Mouse (Mus musculus) hindbrain, embryonic 15.5 days (tissue): ENCODE data around the gene Sclt1. TPM values are rescaled to one million over a fixed set of nuclear protein-coding genes. Genes with fewer than 3 reads are reported as not detected.
A peak's percentile ranks its signal among the peaks of the same experiment; 100 is the strongest.

Experiments
- ATAC-seq: fragments of 200-750 bp; cut with Nextera tagmentation; 2 replicates; pipeline ENCODE4 v1.8.0; 2017; ENCODE audit warnings: low read depth, moderate number of reproducible peaks, moderate TSS enrichment; ENCODE audit not compliant: low FRiP score
- H3K27ac ChIP-seq: fragments of 300-500 bp; sonication (generic); replicated peaks from 2 replicates; pipeline ENCODE4 v1.5.1; 2015; ENCODE audit warnings: mild to moderate bottlenecking, inconsistent platforms
- H3K27me3 ChIP-seq: fragments of 300-500 bp; sonication (generic); 2 replicates; pipeline ENCODE4 v1.6.1; 2015; ENCODE audit warnings: control low read depth, inconsistent platforms
- H3K36me3 ChIP-seq: fragments of 300-500 bp; sonication (generic); 2 replicates; pipeline ENCODE4 v1.6.1; 2015; ENCODE audit warnings: control low read depth, inconsistent platforms
- H3K4me1 ChIP-seq: fragments of 300-500 bp; sonication (generic); replicated peaks from 2 replicates; pipeline ENCODE4 v1.6.1; 2015; ENCODE audit warnings: control low read depth, inconsistent platforms
- H3K4me2 ChIP-seq: fragments of 300-500 bp; sonication (generic); 2 replicates; pipeline ENCODE4 v1.6.1; 2015; ENCODE audit warnings: moderate library complexity, mild to moderate bottlenecking, inconsistent platforms
- H3K4me3 ChIP-seq: fragments of 300-500 bp; sonication (generic); 2 replicates; pipeline ENCODE4 v1.5.1; 2015; ENCODE audit warnings: mild to moderate bottlenecking, inconsistent platforms
- H3K9ac ChIP-seq: fragments of 300-500 bp; sonication (generic); 2 replicates; pipeline ENCODE4 v1.6.1; 2015; ENCODE audit warnings: inconsistent platforms
- H3K9me3 ChIP-seq: fragments of 300-500 bp; sonication (generic); 2 replicates; pipeline ENCODE4 v1.6.1; 2016; ENCODE audit warnings: control low read depth, inconsistent platforms
- WGBS: fragments of 180-500 bp; shearing (Covaris S2); methylation state at CpG from one replicate; pipeline ENCODE4 v1.1.7; 2015; 5-methylcytosine and 5-hydroxymethylcytosine counted together
- polyA plus RNA-seq: library from polyadenylated mRNA; unstranded; fragments of >200 nt; fragmentation: Nextera tagmentation; extraction: Ambion mirVana; gene quantifications from 2 replicates; pipeline ENCODE4 v1.2.1, GENCODE M21; 2015

Gene Sclt1
- polyA plus RNA-seq, 1 experiment from 2014 or later = 19.4 TPM

GRCm38 (mm10) chr3:41591651-41592170 is 150.6 kb downstream of the Sclt1 start:
- H3K9ac ChIP-seq = no peak overlapping the region
- no peaks in the 10 kb centered on the region for H3K27me3 ChIP-seq
- H3K4me1 ChIP-seq = peaks cover 10% of the 10 kb centered on the region; the same call in 1 of the 2 replicates
- no peak overlapping the region for H3K27ac ChIP-seq
- WGBS = 95% methylated on average over 14 of the region's 14 CpGs
- H3K4me2 ChIP-seq = no peak overlapping the region
- peaks cover 11% of the 10 kb centered on the region for H3K36me3 ChIP-seq
- H3K4me3 ChIP-seq = no peak overlapping the region
- H3K9me3 ChIP-seq = no peaks in the 10 kb centered on the region
- no peak for ATAC-seq

- Histone ChIP-seq H3K4me2 (no peak overlapping the region), H3K36me3 (peaks cover 9% of the 10 kb centered on the region; the same call in 1 of the 2 replicates), H3K4me3 (no peak overlapping the region), H3K9me3 (no peaks in the 10 kb centered on the region), H3K27me3 (no peaks in the 10 kb centered on the region), H3K4me1 (peaks cover 10% of the 10 kb centered on the region; the same call in 1 of the 2 replicates), H3K27ac (no peak overlapping the region), H3K9ac (no peak overlapping the region)
- WGBS = 90% methylated on average over 20 of the region's 20 CpGs
- no peak for ATAC-seq
Measured at GRCm38 (mm10) chr3:41590695-41591559, 151.4 kb downstream of the Sclt1 start.

GRCm38 (mm10) chr3:41589988-41590387 is 152.3 kb downstream of the Sclt1 start:
- Histone ChIP-seq H3K36me3 (peaks cover 9% of the 10 kb centered on the region; the same call in 1 of the 2 replicates), H3K4me3 (no peak overlapping the region), H3K27ac (no peak overlapping the region), H3K9ac (no peak overlapping the region), H3K4me1 (peaks cover 10% of the 10 kb centered on the region; the same call in 1 of the 2 replicates), H3K4me2 (no peak overlapping the region), H3K9me3 (no peaks in the 10 kb centered on the region), H3K27me3 (no peaks in the 10 kb centered on the region)
- 88% methylated on average over 4 of the region's 4 CpGs for WGBS
- ATAC-seq = no peak

- WGBS = 69% methylated on average over 19 of the region's 19 CpGs
- no peak for ATAC-seq
Measured at GRCm38 (mm10) chr3:41589246-41589914, 152.9 kb downstream of the Sclt1 start.

GRCm38 (mm10) chr3:41588495-41588894 is 153.8 kb downstream of the Sclt1 start:
- Histone ChIP-seq H3K9ac (no peak overlapping the region), H3K4me2 (no peak overlapping the region), H3K4me3 (no peak overlapping the region), H3K36me3 (no peaks in the 10 kb centered on the region), H3K4me1 (peaks cover 15% of the 10 kb centered on the region), H3K27ac (no peak overlapping the region), H3K9me3 (no peaks in the 10 kb centered on the region), H3K27me3 (no peaks in the 10 kb centered on the region)
- no peak for ATAC-seq
- WGBS = 74% methylated on average over 8 of the region's 8 CpGs

More at GRCm38 (mm10) chr3:41589246-41589914, 152.9 kb downstream of the Sclt1 start:
- peaks cover 7% of the 10 kb centered on the region; the same call in 1 of the 2 replicates for H3K36me3 ChIP-seq
- H3K27ac ChIP-seq = no peak overlapping the region
- H3K4me2 ChIP-seq = no peak overlapping the region
- no peak overlapping the region for H3K9ac ChIP-seq
- no peak overlapping the region for H3K4me3 ChIP-seq
- H3K9me3 ChIP-seq = no peaks in the 10 kb centered on the region
- H3K27me3 ChIP-seq = no peaks in the 10 kb centered on the region
- H3K4me1 ChIP-seq = peaks cover 10% of the 10 kb centered on the region; the same call in 1 of the 2 replicates

- Histone ChIP-seq H3K4me1 (peaks cover 18% of the 10 kb centered on the region), H3K9me3 (no peaks in the 10 kb centered on the region), H3K27ac (no peak overlapping the region), H3K27me3 (no peaks in the 10 kb centered on the region), H3K4me3 (no peak overlapping the region), H3K9ac (no peak overlapping the region), H3K36me3 (no peaks in the 10 kb centered on the region), H3K4me2 (no peak overlapping the region)
- no peak for ATAC-seq
- 64% methylated on average over 6 of the region's 6 CpGs for WGBS
Measured at GRCm38 (mm10) chr3:41587588-41587987, 154.7 kb downstream of the Sclt1 start.

GRCm38 (mm10) chr3:41586917-41587316 is 155.4 kb downstream of the Sclt1 start:
- Histone ChIP-seq H3K36me3 (no peaks in the 10 kb centered on the region), H3K9me3 (no peaks in the 10 kb centered on the region), H3K4me3 (no peak overlapping the region), H3K4me1 (peaks cover 20% of the 10 kb centered on the region), H3K27me3 (no peaks in the 10 kb centered on the region), H3K4me2 (no peak overlapping the region), H3K9ac (no peak overlapping the region), H3K27ac (no peak overlapping the region)
- WGBS = 85% methylated on average over 7 of the region's 7 CpGs
- ATAC-seq = no peak

- no peak for ATAC-seq
- WGBS = 77% methylated on average over 6 of the region's 6 CpGs
- no peak overlapping the region for H3K27ac ChIP-seq
- no peaks in the 10 kb centered on the region for H3K9me3 ChIP-seq
- no peak overlapping the region for H3K9ac ChIP-seq
- no peak overlapping the region for H3K4me2 ChIP-seq
- H3K4me1 ChIP-seq = peaks cover 26% of the 10 kb centered on the region
- H3K36me3 ChIP-seq = no peaks in the 10 kb centered on the region
- no peaks in the 10 kb centered on the region for H3K27me3 ChIP-seq
- H3K4me3 ChIP-seq = no peak overlapping the region
Measured at GRCm38 (mm10) chr3:41586330-41586729, 156.0 kb downstream of the Sclt1 start.

- H3K27ac ChIP-seq = no peak overlapping the region
- 72% methylated on average over 5 of the region's 5 CpGs for WGBS
- ATAC-seq = no peak
- no peaks in the 10 kb centered on the region for H3K36me3 ChIP-seq
- H3K9ac ChIP-seq = no peak overlapping the region
- H3K27me3 ChIP-seq = no peaks in the 10 kb centered on the region
- H3K4me1 ChIP-seq = peaks cover 34% of the 10 kb centered on the region
- no peaks in the 10 kb centered on the region for H3K9me3 ChIP-seq
- no peak overlapping the region for H3K4me3 ChIP-seq
- H3K4me2 ChIP-seq = no peak overlapping the region
Measured at GRCm38 (mm10) chr3:41585548-41585947, 156.8 kb downstream of the Sclt1 start.

- peak; percentile 43 for ATAC-seq
- Histone ChIP-seq H3K4me2 (no peak overlapping the region), H3K4me3 (no peak overlapping the region), H3K27ac (no peak overlapping the region; the same call in 1 of the 2 replicates), H3K4me1 (peaks cover 28% of the 10 kb centered on the region), H3K9me3 (no peaks in the 10 kb centered on the region), H3K36me3 (no peaks in the 10 kb centered on the region), H3K27me3 (no peaks in the 10 kb centered on the region), H3K9ac (no peak overlapping the region)
- WGBS = 29% methylated on average over 4 of the region's 4 CpGs
Measured at GRCm38 (mm10) chr3:41583621-41584020, 158.7 kb downstream of the Sclt1 start.

- peak; percentile 51 for ATAC-seq
- WGBS = 85% methylated on average over 14 of the region's 14 CpGs
- H3K27ac ChIP-seq = no peak overlapping the region; the same call in 1 of the 2 replicates
Measured at GRCm38 (mm10) chr3:41583092-41583491, 159.2 kb downstream of the Sclt1 start.

GRCm38 (mm10) chr3:41582256-41582655 is 160.1 kb downstream of the Sclt1 start:
- Histone ChIP-seq H3K9me3 (no peaks in the 10 kb centered on the region), H3K4me2 (no peak overlapping the region)
- ATAC-seq = no peak

More at GRCm38 (mm10) chr3:41583092-41583491, 159.2 kb downstream of the Sclt1 start:
- H3K36me3 ChIP-seq = no peaks in the 10 kb centered on the region
- H3K9me3 ChIP-seq = no peaks in the 10 kb centered on the region
- no peak overlapping the region for H3K4me3 ChIP-seq
- H3K4me1 ChIP-seq = peaks cover 28% of the 10 kb centered on the region
- H3K9ac ChIP-seq = no peak overlapping the region
- H3K27me3 ChIP-seq = no peaks in the 10 kb centered on the region
- no peak overlapping the region for H3K4me2 ChIP-seq

More at GRCm38 (mm10) chr3:41582256-41582655, 160.1 kb downstream of the Sclt1 start:
- Histone ChIP-seq H3K9ac (no peak overlapping the region), H3K4me3 (no peak overlapping the region), H3K4me1 (peaks cover 28% of the 10 kb centered on the region), H3K27me3 (no peaks in the 10 kb centered on the region), H3K27ac (no peak overlapping the region), H3K36me3 (no peaks in the 10 kb centered on the region)
- WGBS = 77% methylated on average over 7 of the region's 7 CpGs
